Mouse (Mus musculus): ENCODE data around the gene Garnl3.
"Not testable (repeated sequence)": the region's sequence is repeated elsewhere in the genome, so short reads cannot be mapped to it uniquely, and the experiment has no call there.

Garnl3 gene

DNA sequence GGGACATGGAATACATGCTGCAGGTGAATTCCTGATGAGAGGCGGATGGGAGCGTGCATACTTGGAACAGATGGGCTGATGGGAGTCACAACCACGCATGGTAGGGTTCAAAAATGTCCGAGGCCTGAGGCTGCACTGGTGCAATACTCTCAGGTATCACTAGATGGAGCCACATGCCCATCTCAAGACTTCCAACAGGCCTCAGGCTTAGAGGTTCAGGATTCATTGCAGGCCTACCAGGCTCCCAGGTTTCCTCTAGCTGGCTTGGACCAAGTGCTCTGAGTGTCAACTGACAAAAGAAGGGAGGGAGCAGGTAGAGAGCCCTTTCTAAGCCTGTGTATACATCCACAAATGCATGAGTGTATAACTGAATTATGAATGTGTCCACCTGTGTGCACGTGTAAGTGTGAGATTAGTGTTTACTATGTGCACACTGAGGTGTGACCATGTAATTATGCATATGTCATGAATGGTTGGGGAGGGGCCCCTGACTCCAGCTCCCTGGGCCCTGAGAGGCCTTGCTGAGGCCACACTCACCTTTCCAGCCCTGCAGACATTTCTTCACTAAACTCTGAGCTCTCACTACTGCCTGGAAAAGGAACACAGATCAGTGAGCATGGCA, 23.4 kb upstream of the Garnl3 start:
- DNase-seq, result peak; percentile 61 to 84

DNA sequence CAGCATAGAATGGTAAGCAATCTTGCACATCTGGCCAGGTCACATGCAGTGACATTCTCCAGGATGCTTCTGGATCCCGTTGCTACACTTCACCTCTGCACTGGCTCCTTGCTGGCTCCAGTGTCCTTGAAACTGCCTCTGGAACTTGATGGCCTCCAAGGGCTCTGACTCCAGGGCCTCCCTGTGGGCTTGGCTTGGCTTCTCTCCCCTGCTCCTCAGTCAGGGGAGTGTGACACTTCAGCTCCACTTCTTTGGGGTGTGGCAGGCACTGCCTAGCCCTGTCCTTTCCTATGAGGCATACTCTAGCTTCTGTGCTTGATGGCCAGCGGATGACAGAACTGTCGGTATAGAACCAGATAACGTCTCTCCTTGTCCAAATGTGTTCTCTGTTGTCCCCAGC, 15.5 kb upstream of the Garnl3 start:
- DNase-seq, result no peak

DNA sequence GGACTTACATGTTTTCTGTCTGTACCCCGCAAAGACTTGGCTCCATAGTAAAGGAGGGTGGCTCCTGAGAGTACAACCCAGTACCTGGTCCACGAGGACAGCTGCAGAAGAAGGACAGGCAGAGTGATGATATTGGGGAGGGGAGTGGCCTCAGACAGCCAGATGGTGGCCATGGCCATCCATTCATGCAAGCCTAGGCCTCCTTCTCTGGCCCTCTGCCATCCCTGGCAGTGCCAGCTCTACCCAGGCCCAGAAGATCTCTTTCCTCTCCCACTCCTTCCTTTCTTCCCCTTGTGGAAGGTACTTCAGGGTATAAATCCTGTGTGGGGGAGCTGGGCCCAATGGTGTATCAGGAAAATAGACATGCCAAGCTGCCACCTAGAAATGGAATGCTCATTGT, 11.8 kb upstream of the Garnl3 start:
- no peak for DNase-seq

DNA sequence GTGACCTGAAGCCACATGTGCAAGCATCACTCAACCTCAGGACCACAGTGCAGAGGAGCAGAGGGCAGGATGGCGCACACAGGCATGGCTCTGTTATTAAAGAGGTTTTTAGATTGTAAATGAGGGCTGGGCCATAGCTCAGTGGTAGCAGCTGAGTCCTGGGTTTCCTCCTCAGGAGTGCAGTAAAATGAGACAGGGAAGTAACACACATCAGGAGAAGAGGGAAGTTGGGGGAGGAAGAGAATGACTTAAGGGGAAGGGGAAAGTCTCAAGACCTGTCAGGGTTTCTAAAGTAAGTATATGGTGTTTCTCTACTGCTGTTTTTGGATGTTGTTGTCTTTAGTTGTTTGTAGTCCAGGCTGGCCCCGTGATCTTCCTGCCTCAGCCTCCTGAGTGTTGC, 7.0 kb upstream of the Garnl3 start:
- no peak for DNase-seq

DNA sequence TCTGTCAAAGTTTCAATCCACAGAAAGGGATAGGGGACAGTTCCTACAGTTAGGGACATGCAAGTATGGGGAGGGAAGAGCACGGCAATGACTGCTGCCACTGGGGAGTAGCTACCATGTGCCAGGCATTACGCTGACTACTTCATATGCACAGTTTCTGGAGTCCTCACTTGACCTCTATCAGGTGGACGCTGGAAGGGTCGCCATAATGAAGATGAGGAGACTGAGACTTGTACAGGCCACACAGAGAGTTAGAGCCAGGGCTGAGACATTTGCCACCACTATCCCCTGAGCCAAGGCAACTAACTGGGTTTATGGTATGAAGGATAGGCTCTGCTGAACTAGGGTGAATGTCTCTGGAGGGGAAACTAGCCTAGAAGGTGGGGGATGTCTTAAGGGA, 6.3 kb upstream of the Garnl3 start:
- DNase-seq, result no peak

DNA sequence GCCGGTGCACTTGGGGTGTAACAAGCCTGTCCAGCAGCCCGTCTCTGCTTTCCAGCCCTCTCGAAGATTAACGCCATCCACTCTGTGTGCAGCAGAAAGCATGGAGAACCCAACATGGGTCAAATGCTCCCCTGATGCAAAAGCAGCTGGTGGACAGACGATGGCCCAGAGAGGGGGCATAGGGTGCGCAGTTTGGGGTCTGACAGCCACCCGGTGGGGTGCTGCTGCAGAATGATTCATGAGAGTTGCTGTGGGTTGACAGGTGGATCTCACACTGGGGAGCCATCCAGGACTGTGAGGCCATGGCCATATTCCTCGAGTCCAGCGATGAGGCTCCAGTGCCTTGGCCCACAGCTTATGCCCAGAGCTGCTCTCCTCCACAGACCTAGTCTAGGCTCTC, 5.8 kb upstream of the Garnl3 start:
- DNase-seq, result no peak

DNA sequence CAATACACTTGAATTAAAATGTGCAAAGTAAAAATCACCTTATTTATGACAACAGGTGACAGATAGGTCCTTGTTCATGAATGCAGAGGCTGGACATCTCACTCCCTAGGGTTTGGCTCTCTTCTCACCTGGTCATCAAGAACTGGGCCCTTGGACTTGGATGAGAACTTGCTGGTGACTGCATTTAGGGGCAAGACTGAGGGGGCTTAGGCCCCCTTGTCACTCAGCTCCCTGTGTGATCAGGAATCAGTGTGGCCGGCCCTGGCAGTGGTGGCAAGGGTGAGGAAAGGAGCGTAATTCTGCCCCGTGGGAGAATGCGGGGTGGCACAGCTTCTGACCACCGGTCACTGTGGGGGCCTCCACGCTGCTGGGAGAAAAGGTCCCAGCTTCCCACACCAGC, 4.9 kb upstream of the Garnl3 start:
- no peak for DNase-seq

DNA sequence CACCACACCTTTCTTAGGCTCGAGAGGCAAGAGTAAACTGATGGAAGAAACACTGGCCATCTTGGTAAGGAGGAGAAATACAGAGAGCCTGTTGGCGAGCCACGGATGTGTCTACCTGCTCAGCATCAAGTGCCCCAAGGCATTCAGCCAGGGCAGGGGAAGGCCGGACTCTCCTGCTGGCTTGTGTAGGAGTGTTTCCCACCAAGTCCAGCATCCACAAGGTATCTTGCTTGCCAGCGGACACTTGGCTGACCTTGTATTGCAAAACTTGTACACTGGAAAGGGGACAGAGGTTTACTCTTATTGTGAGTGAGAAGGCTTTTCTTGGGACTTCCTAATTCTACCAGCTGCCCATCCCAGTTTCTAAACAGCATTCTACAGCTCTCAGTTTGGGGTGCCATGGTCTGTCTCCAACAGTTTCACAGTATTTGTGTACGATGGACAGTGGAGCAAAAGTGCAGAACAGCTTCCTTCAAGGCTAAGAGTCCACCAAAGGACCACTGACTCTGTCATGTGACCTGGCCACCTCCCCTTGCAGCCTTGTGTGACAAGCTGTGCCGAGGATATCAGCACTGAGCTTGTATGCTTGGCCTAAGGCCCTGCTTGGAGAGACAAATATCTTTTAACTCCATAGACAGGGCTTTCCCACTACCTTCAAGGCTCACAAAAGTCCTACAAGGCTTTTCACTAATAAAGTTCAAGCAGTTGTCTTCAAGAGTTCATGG, 3.5 kb upstream of the Garnl3 start:
- DNase-seq, result no peak

DNA sequence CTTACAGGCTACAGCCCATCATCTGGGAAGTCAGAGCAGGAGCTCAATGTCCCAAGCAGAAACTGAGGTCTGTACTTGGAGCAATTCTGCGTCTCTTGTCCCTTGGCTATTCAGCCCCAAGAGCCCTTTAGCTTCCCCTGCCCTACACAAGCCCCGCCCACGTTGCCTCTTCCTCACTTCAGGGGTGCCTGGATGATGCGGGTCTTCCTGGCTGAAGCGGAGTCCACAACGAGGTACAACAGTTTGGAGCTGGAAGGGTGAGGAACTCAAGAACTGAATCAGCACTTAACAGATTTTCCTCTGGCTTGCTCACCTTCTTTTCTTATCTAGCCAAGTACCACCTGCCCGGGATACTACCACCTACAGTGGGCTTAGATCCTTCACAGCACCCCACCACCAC, 852 bp upstream of the Garnl3 start:
- no peak for DNase-seq

DNA sequence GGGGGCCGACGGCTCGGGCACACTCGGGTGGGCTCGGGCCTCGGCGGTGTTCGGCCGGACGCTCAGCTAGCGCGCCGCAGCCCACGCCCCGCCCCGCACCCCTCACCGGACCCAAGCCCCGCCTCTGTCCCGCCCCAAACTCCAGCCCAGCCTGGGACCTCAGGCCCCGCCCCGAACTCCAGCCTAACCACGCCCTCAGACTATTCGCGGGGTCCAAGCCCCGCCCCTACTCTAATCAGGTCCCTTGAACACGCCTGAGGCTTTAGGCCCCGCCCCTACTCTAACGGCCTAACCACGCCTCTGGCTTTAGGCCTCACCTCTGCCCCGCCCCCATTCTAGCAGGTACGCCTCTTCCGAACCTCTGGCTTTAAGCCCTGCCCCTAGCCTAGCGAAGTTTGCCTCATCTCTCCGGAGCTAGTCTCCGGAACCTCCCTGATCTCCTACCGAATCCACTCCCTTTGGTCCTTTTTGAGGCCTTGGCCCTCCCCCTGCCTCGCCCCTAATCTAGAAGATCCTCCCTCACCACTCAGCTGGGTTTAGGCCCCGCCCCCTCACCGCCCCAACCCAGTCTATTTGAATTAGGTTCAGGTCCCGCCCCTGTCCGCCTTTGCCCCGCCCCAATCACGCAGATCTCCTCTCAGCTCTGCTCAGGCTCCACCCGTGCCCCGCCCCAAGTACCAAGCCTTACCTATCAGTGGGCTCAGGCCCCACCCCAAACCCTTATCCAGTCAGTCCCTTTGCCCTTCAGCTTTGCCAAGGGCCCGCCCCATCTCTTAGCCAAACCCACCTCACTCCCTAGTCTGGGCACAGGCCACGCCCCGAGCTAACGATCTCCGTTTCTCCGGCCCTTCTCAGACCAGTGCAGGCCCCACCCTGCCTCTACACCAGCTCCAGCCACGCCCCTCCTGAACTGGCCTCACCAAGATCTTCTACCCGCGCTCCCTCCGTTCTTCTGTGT, 649 bp downstream of the Garnl3 start:
- peak; percentile 98 to 99 for DNase-seq

DNA sequence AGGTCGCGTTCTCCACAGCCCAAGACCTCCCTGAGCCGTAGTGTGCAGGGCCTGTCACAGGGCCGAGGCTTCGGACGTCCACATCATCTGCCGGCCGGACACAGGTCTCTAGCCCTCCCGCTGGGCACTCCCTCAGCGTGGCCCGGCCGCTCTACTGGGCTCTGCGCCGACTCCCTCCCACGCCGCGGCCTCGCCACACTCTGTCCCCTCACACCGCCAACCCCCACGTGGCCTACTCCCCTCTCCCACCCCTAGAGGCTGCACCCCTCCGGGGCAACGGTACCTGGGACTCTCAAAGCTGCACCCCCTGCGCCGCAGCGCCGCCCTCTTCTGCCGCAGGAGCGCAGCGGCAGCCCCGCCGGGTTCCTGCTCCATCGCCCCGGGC, 1.3 kb downstream of the Garnl3 start:
- DNase-seq, result no peak

DNA sequence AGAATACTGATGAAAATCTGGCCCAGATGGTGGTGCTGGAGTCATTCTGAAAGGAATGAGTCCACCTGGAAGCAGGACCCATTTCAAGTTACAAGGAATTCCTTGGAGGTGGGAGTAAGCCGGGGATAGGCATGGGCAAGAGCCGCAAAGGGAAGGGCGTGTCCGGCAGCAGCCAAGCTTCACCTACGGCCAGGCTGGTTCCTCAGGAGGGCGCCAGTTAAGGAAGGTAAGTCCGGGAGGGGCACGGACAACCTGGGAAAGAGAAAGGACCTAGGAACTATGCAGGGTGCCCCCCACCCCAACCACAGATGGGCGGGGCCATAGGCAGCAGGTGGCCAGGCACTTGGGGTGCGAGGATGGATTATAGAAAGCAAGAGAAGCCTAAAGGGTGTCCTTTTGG, 1.8 kb downstream of the Garnl3 start:
- DNase-seq, result peak; percentile 20 to 32

DNA sequence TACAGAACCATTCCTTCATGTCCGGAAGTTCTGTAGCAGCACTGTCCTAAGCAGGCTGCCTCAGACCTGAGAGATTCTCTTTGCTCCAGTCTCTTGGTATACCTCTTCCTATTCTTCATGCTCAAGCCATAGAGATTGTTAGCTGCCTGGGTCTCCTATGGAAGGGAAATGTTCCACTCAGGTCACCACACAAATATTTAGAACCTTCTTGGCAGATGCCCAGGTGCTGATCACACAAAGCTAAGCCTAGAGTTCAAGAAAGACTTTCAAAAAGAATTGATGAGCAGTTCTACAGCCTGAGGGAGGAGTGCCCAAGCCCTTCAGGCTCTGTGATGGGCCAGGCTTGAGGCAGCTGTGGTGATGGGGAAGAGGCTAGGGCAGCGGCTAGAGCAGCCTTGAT, 2.4 kb downstream of the Garnl3 start:
- DNase-seq, result no peak

DNA sequence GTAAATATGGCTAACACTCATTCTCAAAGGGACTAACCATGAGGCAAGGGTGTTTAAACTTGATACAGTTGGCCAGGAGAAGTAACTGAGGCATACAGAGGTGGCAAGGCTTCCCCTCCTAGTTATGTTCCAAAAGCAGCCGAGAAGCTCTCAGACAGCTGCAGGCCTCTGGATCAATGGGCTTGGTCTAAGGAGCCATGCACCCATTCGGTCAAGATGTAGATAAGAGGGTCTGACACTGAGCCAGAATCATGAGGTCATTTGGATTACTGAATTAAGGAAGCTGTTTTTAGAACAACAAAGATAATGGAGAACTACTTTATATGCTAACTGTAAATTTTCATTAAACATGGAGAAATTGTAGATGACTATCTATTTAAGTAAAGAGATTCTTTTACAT, 4.2 kb downstream of the Garnl3 start:
- DNase-seq, result no peak

DNA sequence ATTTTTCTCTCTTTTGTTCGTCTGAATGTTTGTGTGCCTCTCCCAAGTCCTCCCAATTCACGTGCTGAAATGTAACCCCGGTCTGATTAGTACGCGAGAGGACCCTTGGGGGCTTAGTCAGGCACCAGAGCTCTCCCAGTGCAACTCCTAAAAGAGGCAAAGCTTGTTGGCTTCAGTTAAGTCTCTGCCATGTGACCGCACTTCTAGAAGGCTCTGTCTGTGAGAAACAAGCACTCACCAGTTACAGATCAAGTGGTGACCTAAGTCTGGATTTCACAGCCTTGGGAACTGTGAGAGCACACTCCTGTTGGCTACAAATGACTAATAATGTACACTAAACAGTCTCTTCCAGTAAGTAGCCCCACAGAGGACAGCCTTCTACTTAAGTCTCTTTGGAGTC, 8.6 kb downstream of the Garnl3 start:
- DNase-seq, result no peak

DNA sequence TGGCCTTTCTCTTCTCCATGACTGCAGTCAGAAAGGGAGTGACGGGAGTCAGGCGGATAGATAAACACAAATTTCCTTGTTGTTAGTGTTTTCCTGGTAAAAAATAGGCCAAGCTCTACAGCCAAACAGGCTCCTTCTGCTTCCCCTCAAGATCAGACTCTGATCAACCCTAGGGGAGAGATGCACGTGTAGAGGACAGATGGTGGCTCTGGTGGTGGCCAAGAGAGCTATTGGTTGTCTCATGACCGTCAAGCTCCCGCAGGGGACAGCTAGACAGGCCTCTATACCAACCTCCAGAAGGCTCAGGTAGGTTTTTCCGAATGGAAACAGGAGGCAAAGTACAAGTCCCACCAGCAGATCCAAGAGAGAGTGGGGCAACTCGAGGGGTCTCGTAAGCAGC, 30.9 kb downstream of the Garnl3 start:
- DNase-seq, result no peak

DNA sequence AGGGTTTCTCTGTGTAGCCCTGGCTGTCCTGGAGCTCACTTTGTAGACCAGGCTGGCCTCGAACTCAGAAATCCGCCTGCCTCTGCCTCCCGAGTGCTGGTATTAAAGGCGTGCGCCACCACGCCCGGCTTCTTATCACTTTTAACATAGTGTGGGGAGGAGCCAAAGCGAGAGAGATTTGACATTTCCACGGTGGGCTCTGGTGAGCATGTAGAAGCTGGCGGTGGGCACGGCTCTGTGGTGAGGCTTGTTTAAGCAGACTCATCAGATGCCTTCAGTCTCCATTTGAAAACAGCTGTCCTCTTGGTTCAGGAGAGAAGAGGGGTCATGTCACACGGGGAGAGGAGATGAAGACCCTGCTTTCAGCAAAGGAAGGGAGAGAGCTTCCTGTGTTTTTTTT, 34.1 kb downstream of the Garnl3 start:
- not testable (repeated sequence) for DNase-seq

DNA sequence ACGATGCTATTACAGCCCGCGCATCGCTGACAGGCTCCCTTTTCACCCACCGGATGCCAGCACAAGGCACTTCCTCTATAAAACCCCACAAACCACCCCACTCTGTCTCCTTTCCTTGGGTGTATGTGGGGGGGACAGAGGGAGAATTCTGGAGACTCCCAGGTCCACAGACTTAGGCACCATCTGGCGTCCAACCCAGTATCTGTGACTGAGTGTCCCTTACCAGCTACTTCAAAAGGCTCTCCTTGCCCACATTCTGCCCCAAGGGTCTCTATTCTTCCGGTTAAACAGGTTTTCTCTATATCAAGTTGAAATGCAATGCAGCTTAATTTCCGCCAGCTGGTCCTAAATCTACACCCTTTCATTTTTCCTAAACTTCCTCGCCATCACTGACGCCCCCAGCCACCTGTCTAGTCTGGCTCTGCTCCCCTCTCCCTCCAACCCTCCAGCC, 36.2 kb downstream of the Garnl3 start:
- DNase-seq, result no peak

DNA sequence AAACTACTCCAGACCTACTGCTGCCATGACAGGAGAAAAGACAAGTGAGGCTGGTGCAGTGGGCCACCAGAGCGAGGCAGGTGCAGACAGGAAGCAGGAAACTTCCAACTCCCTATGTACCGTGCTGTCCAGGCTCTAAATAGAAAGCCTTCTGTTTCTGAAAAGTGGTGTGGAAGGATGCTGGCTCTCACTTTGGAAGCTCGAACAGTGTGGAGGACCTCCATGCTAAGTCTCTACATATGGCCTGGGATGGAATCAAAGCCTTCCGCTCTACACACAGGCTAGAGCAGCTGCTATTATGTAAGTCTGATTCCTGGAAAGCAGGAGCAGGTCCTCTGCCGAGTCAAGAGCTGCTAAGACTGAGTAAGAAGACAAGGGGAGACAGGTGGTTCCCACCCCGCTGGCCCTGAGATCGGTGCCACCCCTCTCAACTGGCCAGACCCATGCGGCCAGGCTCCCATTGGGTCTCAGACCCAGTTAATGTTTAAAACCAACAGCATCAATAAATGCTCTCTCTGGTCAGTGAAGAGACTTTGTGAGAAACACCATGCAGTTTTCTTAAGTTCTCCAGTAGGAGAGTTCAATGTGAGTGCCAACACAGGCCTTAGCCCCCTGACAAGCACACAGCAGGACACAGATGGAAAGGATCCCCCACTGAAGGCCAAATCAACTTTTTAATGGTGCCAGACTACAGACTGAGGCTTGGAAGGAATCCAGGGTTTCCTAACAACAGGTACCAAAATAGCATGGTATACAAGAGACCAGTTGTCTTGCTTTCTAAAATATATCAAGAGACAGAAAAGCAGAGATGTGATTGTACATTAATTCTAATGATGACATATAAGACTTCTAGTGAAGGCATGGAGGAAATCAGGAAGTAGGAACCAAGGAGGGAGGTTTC, 40.6 kb downstream of the Garnl3 start:
- DNase-seq, result no peak

DNA sequence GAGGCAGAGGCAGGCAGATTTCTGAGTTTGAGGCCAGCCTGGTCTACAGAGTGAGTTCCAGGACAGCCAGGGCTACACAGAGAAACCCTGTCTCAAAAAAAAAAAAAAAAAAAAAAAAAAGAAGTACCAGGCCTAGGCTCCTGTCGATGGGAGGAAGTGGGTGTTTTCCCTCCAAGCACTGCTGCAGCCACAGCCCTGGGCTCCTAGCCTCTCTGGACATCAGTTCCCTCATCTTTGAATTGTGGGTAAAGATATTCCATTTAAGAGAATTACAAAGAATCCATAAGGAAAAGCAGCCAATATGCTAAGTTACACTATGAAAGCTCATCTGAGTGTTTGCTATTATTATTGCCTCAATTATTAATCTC, 41.4 kb downstream of the Garnl3 start:
- not testable (repeated sequence) for DNase-seq

DNA sequence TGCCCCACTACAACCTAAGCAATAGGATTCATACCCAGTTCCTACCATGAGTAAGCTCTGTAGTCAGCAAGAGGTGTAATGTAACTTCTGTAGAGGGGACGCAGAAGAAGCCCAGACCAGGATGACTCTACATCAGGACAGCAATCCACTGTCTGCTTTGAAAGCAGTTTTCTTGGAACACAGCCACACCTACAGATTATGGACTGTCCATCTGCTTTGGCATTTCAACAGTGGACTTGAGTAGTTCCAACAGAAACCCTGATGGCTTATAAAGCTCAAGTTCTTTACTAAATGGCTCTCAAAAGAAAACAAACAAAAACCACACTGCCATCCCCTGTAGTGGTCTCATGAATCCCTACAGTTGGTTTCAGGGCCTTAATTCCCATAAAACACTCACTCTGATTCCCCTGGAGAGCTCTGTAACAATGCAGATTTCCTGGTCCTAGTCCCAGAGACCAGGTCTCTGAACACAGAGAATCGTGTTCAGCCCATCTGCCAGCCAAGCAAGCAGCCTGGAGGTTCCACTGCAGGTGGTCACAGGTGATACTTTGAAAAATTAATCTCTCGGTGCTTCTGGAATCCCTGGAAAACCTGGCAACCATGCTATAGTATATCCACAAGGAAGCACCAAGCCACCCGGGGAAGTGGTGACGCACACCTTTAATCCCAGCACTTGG, 42.0 kb downstream of the Garnl3 start:
- DNase-seq, result no peak
